Mouse (Mus musculus) cerebellum, adult 2 months (tissue): Measurements from ENCODE around the gene 1500009C09Rik.

Experiments
- CTCF ChIP-seq: fragments of 200-500 bp; IDR thresholded peaks from 2 replicates; pipeline ENCODE4 v1.5.1; 2011; ENCODE audit warnings: low read depth, mild to moderate bottlenecking, control low read depth, low read length, moderate library complexity, borderline replicate concordance; ENCODE audit not compliant: insufficient read depth
- POLR2A ChIP-seq: fragments of 200-500 bp; IDR thresholded peaks from 2 replicates; pipeline ENCODE4 v1.6.1; 2011; ENCODE audit warnings: low read length, control low read depth, borderline replicate concordance; ENCODE audit not compliant: insufficient read depth

DNA sequence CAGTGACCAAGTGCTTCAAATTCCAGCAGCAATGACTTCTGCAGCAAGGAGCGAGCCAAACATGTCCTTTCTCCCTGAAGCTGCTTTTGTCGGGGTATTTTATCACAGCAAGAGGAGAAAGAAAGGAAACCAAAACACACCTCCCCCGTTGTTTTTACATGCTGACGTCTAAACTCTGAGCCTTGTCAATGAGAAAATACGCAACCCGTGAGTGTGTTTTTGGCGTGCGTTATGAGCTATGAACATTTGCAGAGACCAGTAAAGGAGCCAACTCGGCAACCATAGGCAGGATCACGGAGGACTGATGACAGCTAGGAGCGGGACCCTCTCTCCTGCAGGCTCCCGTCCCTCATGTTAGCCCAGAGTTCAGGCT, 8.5 kb upstream of the 1500009C09Rik start:
- TF ChIP-seq CTCF (no peak), POLR2A (no peak)
